Mouse (Mus musculus): ENCODE data around the gene Grm5.

Grm5 gene

GRCm38 (mm10) chr7:88161586-88161985, 577.6 kb downstream of the Grm5 start:
- DNase-seq (ENCODE audit: low spot score), result no peak
